Mouse (Mus musculus) MEL (cell line): Measurements from ENCODE around the gene Immp2l. TPM values are rescaled to one million over a fixed set of nuclear protein-coding genes. Genes with fewer than 3 reads are reported as not detected.

Source experiments
- DNase-seq: peaks from one replicate; pipeline ENCODE4 v3.0.0; 2011; ENCODE audit warnings: low read depth, low spot score
- H3K27ac ChIP-seq: 2 replicates; pipeline ENCODE4 v1.5.1; 2012; ENCODE audit warnings: low read depth, mild to moderate bottlenecking, control low read depth, low read length, moderate library complexity; ENCODE audit not compliant: control insufficient read depth
- H3K27me3 ChIP-seq, 2 experiments: fragments of 150-350 bp in 1 of 2; sonication (generic) in 1 of 2; 2 replicates each; pipeline ENCODE4 v1.6.1; 2012; ENCODE audit warnings: low read length in 2 of 2, mild to moderate bottlenecking in 2 of 2, improper control_type of control experiment in 1 of 2, moderate library complexity in 1 of 2; ENCODE audit not compliant: insufficient read depth in 2 of 2, control insufficient read depth in 1 of 2
- H3K36me3 ChIP-seq, 2 experiments: 2 replicates each; pipeline ENCODE4 v1.6.1; 2012 to 2014; ENCODE audit warnings: low read length in 2 of 2, improper control_type of control experiment in 1 of 2, inconsistent platforms in 1 of 2, mild to moderate bottlenecking in 1 of 2; ENCODE audit not compliant: insufficient read depth in 2 of 2, control insufficient read depth in 1 of 2
- H3K4me1 ChIP-seq, 2 experiments: fragments of 150-350 bp in 1 of 2; sonication (generic) in 1 of 2; 2 replicates each; pipeline ENCODE4 v1.6.1; 2012; ENCODE audit warnings: low read length in 2 of 2, improper control_type of control experiment in 1 of 2, mild to moderate bottlenecking in 1 of 2; ENCODE audit not compliant: insufficient read depth in 2 of 2, control insufficient read depth in 1 of 2
- H3K4me3 ChIP-seq, 2 experiments: fragments of 150-350 bp in 1 of 2; sonication (generic) in 1 of 2; 2 replicates each; pipeline ENCODE4 v1.5.1; 2012; ENCODE audit warnings: low read depth in 2 of 2, low read length in 2 of 2, mild to moderate bottlenecking in 2 of 2, moderate library complexity in 2 of 2, control low read depth in 1 of 2, improper control_type of control experiment in 1 of 2; ENCODE audit not compliant: control insufficient read depth in 1 of 2, insufficient read depth in 1 of 2
- H3K79me2 ChIP-seq: 2 replicates; pipeline ENCODE4 v1.6.1; 2012; ENCODE audit warnings: mild to moderate bottlenecking, low read length, moderate library complexity; ENCODE audit not compliant: control insufficient read depth, poor library complexity, insufficient read depth
- H3K9ac ChIP-seq: 2 replicates; pipeline ENCODE4 v1.6.1; 2012; ENCODE audit warnings: low read depth, mild to moderate bottlenecking, control low read depth, low read length, moderate library complexity; ENCODE audit not compliant: control insufficient read depth, poor library complexity, severe bottlenecking
- H3K9me3 ChIP-seq: fragments of 150-350 bp; sonication (generic); replicated peaks from 2 replicates; pipeline ENCODE4 v1.6.1; 2012; ENCODE audit warnings: mild to moderate bottlenecking, low read length, improper control_type of control experiment, moderate library complexity; ENCODE audit not compliant: insufficient read depth
- BHLHE40 ChIP-seq: IDR thresholded peaks from 2 replicates; pipeline ENCODE4 v1.6.1; 2012; ENCODE audit warnings: low read depth, mild to moderate bottlenecking, inconsistent platforms, low read length, improper control_type of control experiment, borderline replicate concordance
- CHD1 ChIP-seq: IDR thresholded peaks from 2 replicates; pipeline ENCODE4 v1.6.1; 2012; ENCODE audit warnings: low read depth, mild to moderate bottlenecking, inconsistent platforms, low read length, improper control_type of control experiment
- CHD2 ChIP-seq: IDR thresholded peaks from 2 replicates; pipeline ENCODE4 v1.6.1; 2011; ENCODE audit warnings: low read length, improper control_type of control experiment
- CTCF ChIP-seq, 3 experiments: IDR thresholded peaks in 2 of 3; conservative IDR thresholded peaks in 1 of 3; 2 replicates each; pipeline ENCODE4 v1.5.1; 2011 to 2012; ENCODE audit warnings: low read length in 3 of 3, low read depth in 2 of 3, mild to moderate bottlenecking in 2 of 3, improper control_type of control experiment in 1 of 3, inconsistent platforms in 1 of 3, mixed read lengths in 1 of 3, moderate library complexity in 1 of 3; ENCODE audit not compliant: control insufficient read depth in 1 of 3, insufficient read depth in 1 of 3, poor library complexity in 1 of 3, severe bottlenecking in 1 of 3
- E2F4 ChIP-seq: IDR thresholded peaks from 2 replicates; pipeline ENCODE4 v1.6.1; 2011; ENCODE audit warnings: low read depth, low read length, improper control_type of control experiment, borderline replicate concordance
- ELF1 ChIP-seq: IDR thresholded peaks from 2 replicates; pipeline ENCODE4 v1.6.1; 2014; ENCODE audit warnings: low read depth, mild to moderate bottlenecking, inconsistent platforms, low read length, improper control_type of control experiment, moderate library complexity
- EP300 ChIP-seq, 2 experiments: IDR thresholded peaks; 2 replicates each; pipeline ENCODE4 v1.6.1; 2011; ENCODE audit warnings: improper control_type of control experiment in 2 of 2, low read length in 2 of 2, low read depth in 1 of 2, mild to moderate bottlenecking in 1 of 2
- GATA1 ChIP-seq: IDR thresholded peaks from 2 replicates; pipeline ENCODE4 v1.6.1; 2011; ENCODE audit warnings: low read depth, low read length, improper control_type of control experiment
- JUND ChIP-seq: IDR thresholded peaks from 2 replicates; pipeline ENCODE4 v1.6.1; 2011; ENCODE audit warnings: low read depth, mild to moderate bottlenecking, improper control_type of control experiment, low read length
- MXI1 ChIP-seq: IDR thresholded peaks from 2 replicates; pipeline ENCODE4 v1.6.1; 2011; ENCODE audit warnings: mild to moderate bottlenecking, low read depth, low read length, improper control_type of control experiment
- MYC ChIP-seq: IDR thresholded peaks from 2 replicates; pipeline ENCODE4 v1.6.1; 2011; ENCODE audit warnings: low read depth, mild to moderate bottlenecking, low read length, improper control_type of control experiment, moderate library complexity
- NELFE ChIP-seq: IDR thresholded peaks from 2 replicates; pipeline ENCODE4 v1.6.1; 2011; ENCODE audit warnings: low read depth, low read length, improper control_type of control experiment
- NRF1 ChIP-seq: IDR thresholded peaks from 2 replicates; pipeline ENCODE4 v1.6.1; 2014; ENCODE audit warnings: low read depth, mild to moderate bottlenecking, inconsistent platforms, low read length, improper control_type of control experiment, moderate library complexity; ENCODE audit not compliant: poor library complexity, insufficient read depth, severe bottlenecking
- POLR2A ChIP-seq, 2 experiments: IDR thresholded peaks; 2 replicates each; pipeline ENCODE4 v1.6.1; 2011 to 2012; ENCODE audit warnings: low read length in 2 of 2, mild to moderate bottlenecking in 2 of 2, control low read depth in 1 of 2, improper control_type of control experiment in 1 of 2, low read depth in 1 of 2, moderate library complexity in 1 of 2; ENCODE audit not compliant: control insufficient read depth in 1 of 2, insufficient read depth in 1 of 2, poor library complexity in 1 of 2
- POLR2AphosphoS5 ChIP-seq: IDR thresholded peaks from 2 replicates; pipeline ENCODE4 v1.6.1; 2012; ENCODE audit warnings: low read depth, borderline replicate concordance, mild to moderate bottlenecking, inconsistent platforms, low read length, moderate library complexity, mixed read lengths
- SIN3A ChIP-seq: IDR thresholded peaks from 2 replicates; pipeline ENCODE4 v1.6.1; 2012; ENCODE audit warnings: low read length, improper control_type of control experiment, inconsistent platforms
- TBP ChIP-seq: IDR thresholded peaks from 2 replicates; pipeline ENCODE4 v1.8.0; 2011; ENCODE audit warnings: low read depth, low read length, improper control_type of control experiment
- TCF12 ChIP-seq: IDR thresholded peaks from 2 replicates; pipeline ENCODE4 v1.6.1; 2014; ENCODE audit warnings: low read depth, mild to moderate bottlenecking, inconsistent platforms, low read length, improper control_type of control experiment, moderate library complexity
- USF1 ChIP-seq: IDR thresholded peaks from 2 replicates; pipeline ENCODE4 v1.6.1; 2014; ENCODE audit warnings: low read depth, mild to moderate bottlenecking, inconsistent platforms, low read length, improper control_type of control experiment, moderate library complexity
- ZMIZ1 ChIP-seq: IDR thresholded peaks from 2 replicates; pipeline ENCODE4 v1.6.1; 2012; ENCODE audit warnings: low read depth, mild to moderate bottlenecking, inconsistent platforms, low read length, improper control_type of control experiment, moderate library complexity
- ZNF384 ChIP-seq: IDR thresholded peaks from 2 replicates; pipeline ENCODE4 v1.6.1; 2012; ENCODE audit warnings: low read depth, mild to moderate bottlenecking, inconsistent platforms, low read length, improper control_type of control experiment
- polyA plus RNA-seq, 2 experiments: library from polyadenylated mRNA; stranded (reverse) in 1 of 2; unstranded in 1 of 2; fragments of >175 nt in 1 of 2; fragments of >200 nt in 1 of 2; gene quantifications; 2 replicates each; pipeline versions ENCODE4 v1.2.1 to v1.2.4; 2012; ENCODE audit warnings: low replicate concordance in 2 of 2, low read depth in 1 of 2; ENCODE audit not compliant: insufficient read length in 2 of 2, insufficient read depth in 1 of 2, missing spikeins in 1 of 2
- total RNA-seq: library from RNA; depleted of rRNA; stranded (reverse); fragments of 300-350 nt; gene quantifications from 2 replicates; pipeline ENCODE4 v1.2.3, GENCODE M21; 2012

Gene Immp2l
- total and polyA plus RNA-seq, 3 experiments, result 4.0 to 5.0 TPM; not detected in 1

GRCm38 (mm10) chr12:41551578-41551977 is 527.7 kb downstream of the Immp2l start:
- H3K79me2 ChIP-seq, result no peaks in the 10 kb centered on the region
- no peaks in the 10 kb centered on the region for H3K27me3 ChIP-seq
- peaks cover 0 to 2% of the 10 kb centered on the region in 2 experiments; a peak in 2 of 4 replicates for H3K36me3 ChIP-seq
- H3K27ac ChIP-seq, result no peak overlapping the region
- H3K4me1 ChIP-seq, result no peaks in the 10 kb centered on the region; a peak in 1 of 4 replicates
- no peak overlapping the region for H3K9ac ChIP-seq
- TF ChIP-seq CHD1 (no peak), POLR2A (IDR thresholded peaks at IDR 0.05; ENCODE audit: control insufficient read depth in 1 of 2, insufficient read depth in 1 of 2, low read depth in 1 of 2, low read length in 2 of 2, poor library complexity in 1 of 2) (no peak), NELFE (no peak), GATA1 (0 out of 2 replicates have a peak, but pooled peaks have one; percentile 15), JUND (no peak), CHD2 (no peak), ZMIZ1 (no peak), NRF1 (no peak), E2F4 (no peak), TCF12 (no peak), TBP (no peak), EP300 (IDR thresholded peaks at IDR 0.05; ENCODE audit: low read depth in 1 of 2, low read length in 2 of 2) (peak in 1 of 2 experiments; percentile 28; a peak in 1 of 4 replicates)
- peak; percentile 14 for DNase-seq
- no peaks in the 10 kb centered on the region for H3K9me3 ChIP-seq
- no peak overlapping the region for H3K4me3 ChIP-seq

- Histone ChIP-seq H3K9ac (no peak overlapping the region), H3K79me2 (no peaks in the 10 kb centered on the region), H3K9me3 (no peaks in the 10 kb centered on the region), H3K4me1 (no peaks in the 10 kb centered on the region; a peak in 1 of 4 replicates), H3K36me3 (no peaks in the 10 kb centered on the region), H3K4me3 (no peak overlapping the region), H3K27me3 (no peaks in the 10 kb centered on the region), H3K27ac (no peak overlapping the region)
- TF ChIP-seq JUND, result no peak
- no peak for TF ChIP-seq MXI1
- no peak for TF ChIP-seq POLR2AphosphoS5
- TF ChIP-seq ELF1, result no peak
- TF ChIP-seq ZNF384, result no peak
- no peak for TF ChIP-seq BHLHE40
- TF ChIP-seq CHD2, result no peak
- no peak for TF ChIP-seq SIN3A
- TF ChIP-seq EP300 (IDR thresholded peaks at IDR 0.05; ENCODE audit: low read depth in 1 of 2, low read length in 2 of 2), result no peak
- no peak for TF ChIP-seq USF1
- no peak for TF ChIP-seq CTCF (IDR thresholded peaks at IDR 0.05 in 2 of 3, conservative IDR thresholded peaks at IDR 0.05 in 1 of 3; ENCODE audit: control insufficient read depth in 1 of 3, insufficient read depth in 1 of 3, low read depth in 2 of 3, low read length in 3 of 3, poor library complexity in 1 of 3, severe bottlenecking in 1 of 3)
- TF ChIP-seq MYC, result no peak
- no peak for TF ChIP-seq ZMIZ1
- no peak for DNase-seq
These were observed 533.9 kb downstream of the Immp2l start for GRCm38 (mm10) chr12:41557832-41558231.
